Mouse (Mus musculus) embryonic fibroblast, embryonic 13.5 days (primary cell): ENCODE data around the gene 2010003K11Rik.

Experiments used
- CTCF ChIP-seq: IDR thresholded peaks from 2 replicates; pipeline ENCODE4 v1.5.1; 2011; ENCODE audit warnings: mild to moderate bottlenecking, control low read depth, low read length, moderate library complexity, borderline replicate concordance; ENCODE audit not compliant: insufficient read depth
- POLR2A ChIP-seq: IDR thresholded peaks from 2 replicates; pipeline ENCODE4 v1.6.1; 2011; ENCODE audit warnings: low read depth, mild to moderate bottlenecking, control low read depth, low read length, moderate library complexity

- no peak for TF ChIP-seq CTCF
- peak; percentile 11; the same call in 1 of the 2 replicates for TF ChIP-seq POLR2A
Measured at GRCm38 (mm10) chr19:4476601-4477257, 21.7 kb downstream of the 2010003K11Rik start.
